Mouse (Mus musculus) CH12.LX (cell line): Measurements from ENCODE around the gene Slc2a8. TPM values are rescaled to one million over a fixed set of nuclear protein-coding genes. Genes with fewer than 3 reads are reported as not detected.

Source experiments
- DNase-seq: peaks from one replicate; pipeline ENCODE4 v3.0.0-alpha.2; 2013; ENCODE audit errors: extremely low read depth
- H3K27ac ChIP-seq: 2 replicates; pipeline ENCODE4 v1.5.1; 2012; ENCODE audit warnings: low read depth, mild to moderate bottlenecking, control low read depth, moderate library complexity; ENCODE audit not compliant: insufficient read depth
- H3K27me3 ChIP-seq: replicated peaks from 2 replicates; pipeline ENCODE3; 2012; ENCODE audit warnings: inconsistent platforms
- H3K36me3 ChIP-seq, 2 experiments: replicated peaks in 1 of 2; 2 replicates each; pipeline versions ENCODE3 to v1.6.1; 2012; ENCODE audit warnings: inconsistent platforms in 1 of 2, low read length in 1 of 2, mild to moderate bottlenecking in 1 of 2, mixed read lengths in 1 of 2, moderate library complexity in 1 of 2; ENCODE audit not compliant: control insufficient read depth in 1 of 2, insufficient read depth in 1 of 2
- H3K4me1 ChIP-seq, 2 experiments: 2 replicates each; pipeline ENCODE4 v1.6.1; 2012; ENCODE audit warnings: inconsistent platforms in 1 of 2, moderate library complexity in 1 of 2; ENCODE audit not compliant: insufficient read depth in 2 of 2, control insufficient read depth in 1 of 2
- H3K4me2 ChIP-seq: 2 replicates; pipeline ENCODE4 v1.6.1; 2012; ENCODE audit warnings: low read depth, mild to moderate bottlenecking, control low read depth; ENCODE audit not compliant: poor library complexity, insufficient read depth, severe bottlenecking
- H3K4me3 ChIP-seq, 3 experiments: fragments of 150-350 bp in 1 of 3; sonication (generic) in 1 of 3; replicated peaks in 1 of 3; 2 replicates each; pipeline versions ENCODE3 to v1.5.1; 2011 to 2012; ENCODE audit warnings: low read depth in 2 of 3, low read length in 2 of 3, mild to moderate bottlenecking in 2 of 3, moderate library complexity in 2 of 3, control low read depth in 1 of 3, improper control_type of control experiment in 1 of 3, inconsistent platforms in 1 of 3, mixed read lengths in 1 of 3; ENCODE audit not compliant: poor library complexity in 1 of 3
- H3K79me2 ChIP-seq: replicated peaks from 2 replicates; pipeline ENCODE4 v1.6.1; 2012; ENCODE audit warnings: mild to moderate bottlenecking, moderate library complexity; ENCODE audit not compliant: control insufficient read depth, poor library complexity, insufficient read depth, severe bottlenecking; ENCODE audit errors: extremely low read depth
- H3K9ac ChIP-seq: 2 replicates; pipeline ENCODE4 v1.6.1; 2012; ENCODE audit warnings: low read depth, mild to moderate bottlenecking, control low read depth, moderate library complexity; ENCODE audit not compliant: insufficient read depth
- H3K9me3 ChIP-seq: replicated peaks from 2 replicates; pipeline ENCODE3; 2012; ENCODE audit warnings: low read length, inconsistent platforms, mixed read lengths
- CHD2 ChIP-seq: IDR thresholded peaks from 2 replicates; pipeline ENCODE4 v1.6.1; 2011; ENCODE audit warnings: low read length, improper control_type of control experiment
- E2F4 ChIP-seq: IDR thresholded peaks from 2 replicates; pipeline ENCODE4 v1.6.1; 2011; ENCODE audit warnings: low read depth, low read length, improper control_type of control experiment; ENCODE audit not compliant: insufficient replicate concordance
- EP300 ChIP-seq: IDR thresholded peaks from 2 replicates; pipeline ENCODE4 v1.6.1; 2011; ENCODE audit warnings: low read length, improper control_type of control experiment
- ETS1 ChIP-seq: conservative IDR thresholded peaks from 2 replicates; pipeline ENCODE4 v1.6.1; 2012; ENCODE audit warnings: low read depth, mild to moderate bottlenecking, inconsistent platforms, low read length, improper control_type of control experiment, moderate library complexity
- GABPA ChIP-seq: IDR thresholded peaks from 2 replicates; pipeline ENCODE4 v1.6.1; 2012; ENCODE audit warnings: low read depth, low read length, improper control_type of control experiment, inconsistent platforms; ENCODE audit not compliant: insufficient replicate concordance
- HCFC1 ChIP-seq: IDR thresholded peaks from 2 replicates; pipeline ENCODE4 v1.6.1; 2012; ENCODE audit warnings: low read depth, mild to moderate bottlenecking, inconsistent platforms, low read length, improper control_type of control experiment
- KAT2A ChIP-seq: IDR thresholded peaks from 2 replicates; pipeline ENCODE4 v1.6.1; 2012; ENCODE audit warnings: low read length, improper control_type of control experiment, inconsistent platforms; ENCODE audit not compliant: insufficient replicate concordance
- MAZ ChIP-seq: IDR thresholded peaks from 2 replicates; pipeline ENCODE4 v1.6.1; 2012; ENCODE audit warnings: low read depth, mild to moderate bottlenecking, inconsistent platforms, low read length, improper control_type of control experiment, moderate library complexity
- MXI1 ChIP-seq: IDR thresholded peaks from 2 replicates; pipeline ENCODE4 v1.6.1; 2011; ENCODE audit warnings: mild to moderate bottlenecking, low read depth, low read length, improper control_type of control experiment
- MYC ChIP-seq: IDR thresholded peaks from 2 replicates; pipeline ENCODE4 v1.6.1; 2011; ENCODE audit warnings: low read depth, mild to moderate bottlenecking, improper control_type of control experiment, low read length
- POLR2AphosphoS2 ChIP-seq: IDR thresholded peaks from 2 replicates; pipeline ENCODE4 v1.6.1; 2011; ENCODE audit warnings: low read depth, low read length, improper control_type of control experiment
- SIN3A ChIP-seq: IDR thresholded peaks from 2 replicates; pipeline ENCODE4 v1.6.1; 2012; ENCODE audit warnings: low read length, improper control_type of control experiment, inconsistent platforms
- SMC3 ChIP-seq: IDR thresholded peaks from 2 replicates; pipeline ENCODE4 v1.6.1; 2011; ENCODE audit warnings: low read depth, low read length, improper control_type of control experiment
- ZC3H11A ChIP-seq: IDR thresholded peaks from 2 replicates; pipeline ENCODE4 v1.6.1; 2012; ENCODE audit warnings: low read depth, mild to moderate bottlenecking, inconsistent platforms, low read length, improper control_type of control experiment
- ZKSCAN1 ChIP-seq: IDR thresholded peaks from 2 replicates; pipeline ENCODE4 v1.6.1; 2012; ENCODE audit warnings: low read depth, inconsistent platforms, low read length, improper control_type of control experiment, borderline replicate concordance
- ZMIZ1 ChIP-seq: IDR thresholded peaks from 2 replicates; pipeline ENCODE4 v1.6.1; 2012; ENCODE audit warnings: low read depth, mild to moderate bottlenecking, inconsistent platforms, low read length, improper control_type of control experiment
- dilution Hi-C: fragments of 300-500 bp; cut with MboI; formaldehyde crosslinking; loops from 2 replicates; pipeline ENCODE4 v1.14.3; 2020; ENCODE audit warnings: low sequenced_read_pairs; ENCODE audit not compliant: extremely low pct_unique_long_range_greater_than_20kb, extremely low pct_ligation_motif_present
- in situ Hi-C: fragments of 300-500 bp; cut with MboI; formaldehyde crosslinking; loops from 3 replicates; pipeline ENCODE4 v1.14.3; 2019; ENCODE audit warnings: low sequenced_read_pairs, low pct_ligation_motif_present, low pct_unique_long_range_greater_than_20kb, mixed read lengths
- polyA plus RNA-seq: library from polyadenylated mRNA; unstranded; fragments of >175 nt; gene quantifications from 2 replicates; pipeline ENCODE4 v1.2.1, GENCODE M21; 2012; ENCODE audit warnings: low read depth; ENCODE audit not compliant: insufficient read length
- total RNA-seq, 2 experiments: library from RNA; depleted of rRNA; stranded (reverse); fragments of 300-350 nt in 1 of 2; fragments of >200 nt in 1 of 2; gene quantifications; 2 replicates each; pipeline ENCODE4 v1.2.3; 2012 to 2014

The Slc2a8 gene
- total and polyA plus RNA-seq, 3 experiments = 1.1 to 5.6 (median 1.3) TPM

- Histone ChIP-seq H3K4me3 (no peak overlapping the region), H3K9me3 (no peaks in the 10 kb centered on the region), H3K27me3 (peaks cover 70% of the 10 kb centered on the region), H3K79me2 (no peaks in the 10 kb centered on the region), H3K36me3 (no peaks in the 10 kb centered on the region), H3K9ac (no peak overlapping the region), H3K4me2 (no peak overlapping the region), H3K4me1 (no peaks in the 10 kb centered on the region), H3K27ac (no peak overlapping the region)
- dilution Hi-C loops = no loop called here
- TF ChIP-seq GABPA = no peak
- TF ChIP-seq KAT2A = no peak
- TF ChIP-seq E2F4 = no peak
- TF ChIP-seq ZC3H11A = no peak
- no peak for TF ChIP-seq POLR2AphosphoS2
- no peak for TF ChIP-seq SMC3
- TF ChIP-seq MAZ = no peak
- no peak for TF ChIP-seq ZKSCAN1
- no peak for TF ChIP-seq MXI1
- in situ Hi-C loops = no loop called here
- no peak for DNase-seq
Measured at GRCm38 (mm10) chr2:33002144-33002543, 20.3 kb upstream of the Slc2a8 start.

GRCm38 (mm10) chr2:32999752-33000151, 17.9 kb upstream of the Slc2a8 start:
- dilution Hi-C loops = no loop called here
- in situ Hi-C loops = loop anchor here (25.0 kb wide), 1 partner anchor 363 kb away; the partner anchor contains the start of gene Ralgps1

GRCm38 (mm10) chr2:32997792-32998191, 15.9 kb upstream of the Slc2a8 start:
- no peak for DNase-seq
- no peak overlapping the region for H3K4me3 ChIP-seq
- H3K4me2 ChIP-seq = no peak overlapping the region
- H3K79me2 ChIP-seq = no peaks in the 10 kb centered on the region
- TF ChIP-seq ETS1 (no peak), EP300 (no peak), CHD2 (no peak), ZMIZ1 (no peak), HCFC1 (no peak), SIN3A (no peak), E2F4 (no peak)
- TF ChIP-seq, all 38 proteins: peak for 0
- dilution Hi-C loops (no loop called here), in situ Hi-C loops (loop anchor here (25.0 kb wide), 1 partner anchor 365 kb away; the partner anchor contains the start of gene Ralgps1)
- no peaks in the 10 kb centered on the region for H3K4me1 ChIP-seq
- H3K9ac ChIP-seq = no peak overlapping the region
- H3K27me3 ChIP-seq = peaks cover 53% of the 10 kb centered on the region
- no peaks in the 10 kb centered on the region for H3K9me3 ChIP-seq
- H3K27ac ChIP-seq = no peak overlapping the region
- no peaks in the 10 kb centered on the region for H3K36me3 ChIP-seq

More at GRCm38 (mm10) chr2:32999752-33000151, 17.9 kb upstream of the Slc2a8 start:
- no peaks in the 10 kb centered on the region for H3K36me3 ChIP-seq
- H3K9ac ChIP-seq = no peak overlapping the region
- no peak for DNase-seq
- H3K27me3 ChIP-seq = peaks cover 58% of the 10 kb centered on the region
- H3K79me2 ChIP-seq = no peaks in the 10 kb centered on the region
- no peaks in the 10 kb centered on the region for H3K9me3 ChIP-seq
- no peak overlapping the region for H3K4me2 ChIP-seq
- no peak overlapping the region for H3K27ac ChIP-seq
- H3K4me1 ChIP-seq = no peaks in the 10 kb centered on the region
- H3K4me3 ChIP-seq = no peak overlapping the region
- TF ChIP-seq MYC = no peak
